Mouse (Mus musculus): ENCODE data around the gene Lifr. TPM values are rescaled to one million over a fixed set of nuclear protein-coding genes. Genes with fewer than 3 reads are reported as not detected.

Gene Lifr
- polyA plus RNA-seq, 1 experiment from 2014 or later = 19.8 TPM

DNA sequence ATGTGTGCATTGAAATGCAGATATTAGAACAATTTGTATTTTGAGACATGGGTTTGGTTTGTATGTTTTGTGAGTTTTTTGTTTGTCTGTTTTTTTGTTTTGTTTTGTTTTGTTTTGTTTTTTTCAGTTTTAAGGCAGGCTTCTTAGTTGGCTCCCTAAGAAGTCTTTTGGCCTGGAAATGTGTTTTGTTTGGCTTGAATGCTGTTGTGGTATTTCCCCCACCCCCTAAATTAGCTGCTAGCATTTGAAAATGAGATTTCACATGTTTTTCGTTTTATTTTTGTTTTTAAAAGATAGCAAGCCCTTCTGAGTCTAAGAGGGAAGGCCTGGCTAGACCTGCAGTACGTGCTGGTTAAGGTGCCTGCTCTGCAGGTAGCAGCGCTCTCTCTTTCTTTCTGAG, 54.1 kb downstream of the Lifr start:
- H3K27me3 ChIP-seq (ENCODE audit: control insufficient read depth, insufficient read depth, low read length) = no peaks in the 10 kb centered on the region
- no peak overlapping the region for H3K4me2 ChIP-seq (ENCODE audit: low read depth, low read length)
- H3K9me3 ChIP-seq (replicated peaks; ENCODE audit: control insufficient read depth, low read length) = no peaks in the 10 kb centered on the region
- no peak overlapping the region for H3K4me3 ChIP-seq (ENCODE audit: low read depth, low read length)
- H3K4me1 ChIP-seq (ENCODE audit: control insufficient read depth, insufficient read depth, low read length) = no peaks in the 10 kb centered on the region; the same call in 1 of the 2 replicates
- ATAC-seq (replicated peaks; ENCODE audit: insufficient number of reproducible peaks, low FRiP score, low TSS enrichment, low read depth) (no peak), DNase-seq (ENCODE audit: low spot score) (no peak)
- no peaks in the 10 kb centered on the region for H3K36me3 ChIP-seq (replicated peaks; ENCODE audit: control insufficient read depth, insufficient read depth, low read depth, low read length)
- WGBS = 80% methylated on average over 3 of the region's 3 CpGs
- H3K27ac ChIP-seq (replicated peaks; ENCODE audit: low read depth, low read length) = no peak overlapping the region
- no peak overlapping the region for H3K9ac ChIP-seq (replicated peaks; ENCODE audit: low read length)

GRCm38 (mm10) chr15:7144942-7145341, 54.5 kb downstream of the Lifr start:
- Histone ChIP-seq H3K4me2 (ENCODE audit: low read depth, low read length) (no peak overlapping the region), H3K36me3 (replicated peaks; ENCODE audit: control insufficient read depth, insufficient read depth, low read depth, low read length) (no peaks in the 10 kb centered on the region), H3K27me3 (ENCODE audit: control insufficient read depth, insufficient read depth, low read length) (no peaks in the 10 kb centered on the region), H3K4me1 (ENCODE audit: control insufficient read depth, insufficient read depth, low read length) (no peaks in the 10 kb centered on the region; the same call in 1 of the 2 replicates), H3K9me3 (replicated peaks; ENCODE audit: control insufficient read depth, low read length) (no peaks in the 10 kb centered on the region), H3K27ac (replicated peaks; ENCODE audit: low read depth, low read length) (no peak overlapping the region), H3K4me3 (ENCODE audit: low read depth, low read length) (no peak overlapping the region), H3K9ac (replicated peaks; ENCODE audit: low read length) (no peak overlapping the region)
- DNase-seq (ENCODE audit: low spot score) (no peak), ATAC-seq (replicated peaks; ENCODE audit: insufficient number of reproducible peaks, low FRiP score, low TSS enrichment, low read depth) (no peak)
- 85% methylated on average over 9 of the region's 9 CpGs for WGBS

DNA sequence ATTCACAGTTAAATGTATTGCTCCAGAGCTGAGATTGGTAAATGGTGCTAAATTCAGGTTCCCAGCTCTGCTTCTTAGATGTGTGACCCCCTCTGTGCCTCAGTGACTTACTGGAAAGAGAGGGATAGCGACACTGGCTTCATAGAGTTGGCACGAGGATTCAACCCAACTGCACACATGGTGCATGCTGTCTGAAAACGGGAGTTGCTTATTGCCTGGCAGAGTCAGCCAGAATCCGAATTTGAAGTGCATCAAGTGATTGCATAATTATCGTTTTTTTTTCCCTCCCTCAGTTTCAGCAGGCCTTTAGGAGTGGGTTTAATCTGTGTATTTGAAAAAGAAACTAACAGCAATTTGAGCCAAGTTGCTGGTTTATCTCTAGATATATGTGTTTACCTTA, 55.1 kb downstream of the Lifr start:
- Histone ChIP-seq H3K27me3 (ENCODE audit: control insufficient read depth, insufficient read depth, low read length) (no peaks in the 10 kb centered on the region), H3K4me2 (ENCODE audit: low read depth, low read length) (no peak overlapping the region), H3K36me3 (replicated peaks; ENCODE audit: control insufficient read depth, insufficient read depth, low read depth, low read length) (no peaks in the 10 kb centered on the region), H3K9ac (replicated peaks; ENCODE audit: low read length) (no peak overlapping the region), H3K4me1 (ENCODE audit: control insufficient read depth, insufficient read depth, low read length) (no peaks in the 10 kb centered on the region; the same call in 1 of the 2 replicates), H3K27ac (replicated peaks; ENCODE audit: low read depth, low read length) (no peak overlapping the region), H3K9me3 (replicated peaks; ENCODE audit: control insufficient read depth, low read length) (no peaks in the 10 kb centered on the region), H3K4me3 (ENCODE audit: low read depth, low read length) (no peak overlapping the region)
- ATAC-seq (replicated peaks; ENCODE audit: insufficient number of reproducible peaks, low FRiP score, low TSS enrichment, low read depth) = no peak
- no peak for DNase-seq (ENCODE audit: low spot score)
- WGBS = 75% methylated on average over 5 of the region's 5 CpGs

- H3K4me2 ChIP-seq (ENCODE audit: low read depth, low read length) = no peak overlapping the region
- H3K36me3 ChIP-seq (replicated peaks; ENCODE audit: control insufficient read depth, insufficient read depth, low read depth, low read length) = no peaks in the 10 kb centered on the region
- no peak overlapping the region for H3K9ac ChIP-seq (replicated peaks; ENCODE audit: low read length)
- WGBS = 80% methylated on average over 8 of the region's 8 CpGs
- ATAC-seq (replicated peaks; ENCODE audit: insufficient number of reproducible peaks, low FRiP score, low TSS enrichment, low read depth) (no peak), DNase-seq (ENCODE audit: low spot score) (no peak)
- no peaks in the 10 kb centered on the region for H3K9me3 ChIP-seq (replicated peaks; ENCODE audit: control insufficient read depth, low read length)
- H3K27me3 ChIP-seq (ENCODE audit: control insufficient read depth, insufficient read depth, low read length) = no peaks in the 10 kb centered on the region
- no peaks in the 10 kb centered on the region; the same call in 1 of the 2 replicates for H3K4me1 ChIP-seq (ENCODE audit: control insufficient read depth, insufficient read depth, low read length)
- H3K27ac ChIP-seq (replicated peaks; ENCODE audit: low read depth, low read length) = no peak overlapping the region
- no peak overlapping the region for H3K4me3 ChIP-seq (ENCODE audit: low read depth, low read length)
Observed at GRCm38 (mm10) chr15:7146529-7146928, 56.1 kb downstream of the Lifr start.

- Histone ChIP-seq H3K4me3 (ENCODE audit: low read depth, low read length) (no peak overlapping the region), H3K4me1 (ENCODE audit: control insufficient read depth, insufficient read depth, low read length) (no peaks in the 10 kb centered on the region), H3K27me3 (ENCODE audit: control insufficient read depth, insufficient read depth, low read length) (no peaks in the 10 kb centered on the region), H3K9ac (replicated peaks; ENCODE audit: low read length) (no peak overlapping the region), H3K4me2 (ENCODE audit: low read depth, low read length) (no peak overlapping the region), H3K9me3 (replicated peaks; ENCODE audit: control insufficient read depth, low read length) (no peaks in the 10 kb centered on the region), H3K27ac (replicated peaks; ENCODE audit: low read depth, low read length) (no peak overlapping the region), H3K36me3 (replicated peaks; ENCODE audit: control insufficient read depth, insufficient read depth, low read depth, low read length) (no peaks in the 10 kb centered on the region)
- no peak for ATAC-seq (replicated peaks; ENCODE audit: insufficient number of reproducible peaks, low FRiP score, low TSS enrichment, low read depth)
- no peak for DNase-seq (ENCODE audit: low spot score)
- 93% methylated on average over 18 of the region's 18 CpGs for WGBS
Observed at GRCm38 (mm10) chr15:7149796-7150195, 59.4 kb downstream of the Lifr start.

DNA sequence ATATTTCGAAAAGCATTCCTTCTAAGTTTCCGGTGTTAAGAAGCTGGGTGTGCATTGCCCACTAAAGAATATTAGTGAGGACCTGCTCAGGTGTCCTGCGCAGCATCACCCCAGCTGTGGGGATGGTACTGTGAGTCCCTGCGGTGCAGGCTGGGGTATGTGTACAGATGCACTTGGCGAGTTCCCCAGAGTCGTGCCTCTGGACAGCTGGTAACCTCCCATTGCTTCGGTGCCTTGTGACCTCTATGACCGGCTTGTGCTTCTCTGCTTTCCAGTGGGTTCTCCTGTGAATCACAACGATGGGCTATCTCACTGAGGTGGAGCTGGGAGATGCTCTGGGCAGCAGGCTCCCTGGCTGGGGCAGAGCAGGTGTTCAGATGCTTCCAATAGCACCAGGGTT, 60.2 kb downstream of the Lifr start:
- H3K4me1 ChIP-seq (ENCODE audit: control insufficient read depth, insufficient read depth, low read length) = no peaks in the 10 kb centered on the region
- WGBS = 87% methylated on average over 9 of the region's 9 CpGs

GRCm38 (mm10) chr15:7152116-7152760, 61.8 kb downstream of the Lifr start:
- WGBS = 65% methylated on average over 10 of the region's 10 CpGs
- Histone ChIP-seq H3K36me3 (replicated peaks; ENCODE audit: control insufficient read depth, insufficient read depth, low read depth, low read length) (no peaks in the 10 kb centered on the region), H3K27me3 (ENCODE audit: control insufficient read depth, insufficient read depth, low read length) (no peaks in the 10 kb centered on the region), H3K27ac (replicated peaks; ENCODE audit: low read depth, low read length) (no peak overlapping the region), H3K9me3 (replicated peaks; ENCODE audit: control insufficient read depth, low read length) (no peaks in the 10 kb centered on the region), H3K9ac (replicated peaks; ENCODE audit: low read length) (no peak overlapping the region), H3K4me2 (ENCODE audit: low read depth, low read length) (no peak overlapping the region), H3K4me1 (ENCODE audit: control insufficient read depth, insufficient read depth, low read length) (no peaks in the 10 kb centered on the region), H3K4me3 (ENCODE audit: low read depth, low read length) (no peak overlapping the region)
- DNase-seq (ENCODE audit: low spot score) = no peak
- no peak for ATAC-seq (replicated peaks; ENCODE audit: insufficient number of reproducible peaks, low FRiP score, low TSS enrichment, low read depth)

More for the DNA sequence above, 60.2 kb downstream of the Lifr start:
- Histone ChIP-seq H3K9ac (replicated peaks; ENCODE audit: low read length) (no peak overlapping the region), H3K4me3 (ENCODE audit: low read depth, low read length) (no peak overlapping the region), H3K9me3 (replicated peaks; ENCODE audit: control insufficient read depth, low read length) (no peaks in the 10 kb centered on the region), H3K27me3 (ENCODE audit: control insufficient read depth, insufficient read depth, low read length) (no peaks in the 10 kb centered on the region), H3K27ac (replicated peaks; ENCODE audit: low read depth, low read length) (no peak overlapping the region), H3K4me2 (ENCODE audit: low read depth, low read length) (no peak overlapping the region), H3K36me3 (replicated peaks; ENCODE audit: control insufficient read depth, insufficient read depth, low read depth, low read length) (no peaks in the 10 kb centered on the region)
- ATAC-seq (replicated peaks; ENCODE audit: insufficient number of reproducible peaks, low FRiP score, low TSS enrichment, low read depth) (no peak), DNase-seq (ENCODE audit: low spot score) (no peak)

GRCm38 (mm10) chr15:7154010-7154736, 63.8 kb downstream of the Lifr start:
- Histone ChIP-seq H3K9me3 (replicated peaks; ENCODE audit: control insufficient read depth, low read length) (no peaks in the 10 kb centered on the region), H3K36me3 (replicated peaks; ENCODE audit: control insufficient read depth, insufficient read depth, low read depth, low read length) (no peaks in the 10 kb centered on the region), H3K27me3 (ENCODE audit: control insufficient read depth, insufficient read depth, low read length) (no peaks in the 10 kb centered on the region), H3K9ac (replicated peaks; ENCODE audit: low read length) (no peak overlapping the region), H3K27ac (replicated peaks; ENCODE audit: low read depth, low read length) (no peak overlapping the region), H3K4me3 (ENCODE audit: low read depth, low read length) (no peak overlapping the region), H3K4me1 (ENCODE audit: control insufficient read depth, insufficient read depth, low read length) (no peaks in the 10 kb centered on the region), H3K4me2 (ENCODE audit: low read depth, low read length) (no peak overlapping the region)
- 90% methylated on average over 15 of the region's 15 CpGs for WGBS
- DNase-seq (ENCODE audit: low spot score) (no peak), ATAC-seq (replicated peaks; ENCODE audit: insufficient number of reproducible peaks, low FRiP score, low TSS enrichment, low read depth) (no peak)

All from embryonic facial prominence, embryonic 11.5 days (tissue).